Mouse (Mus musculus) limb, embryonic 11.5 days (tissue): ENCODE measurements around the gene Slc43a1. TPM values are rescaled to one million over a fixed set of nuclear protein-coding genes. Genes with fewer than 3 reads are reported as not detected.

Experiments
- polyA plus RNA-seq: library from polyadenylated mRNA; unstranded; fragments of >200 nt; fragmentation: Nextera tagmentation; extraction: Ambion mirVana; gene quantifications from 2 replicates; pipeline ENCODE4 v1.2.1, GENCODE M21; 2014

Gene Slc43a1
- polyA plus RNA-seq, 1 experiment from 2014 or later, result 37.8 TPM

Other genes starting within 250 kb of the Slc43a1 start
- gene Ctnnd1, start 188.1 kb upstream of the Slc43a1 start, polyA plus RNA-seq, result 35.2 and 38.7 TPM in 2 replicates
- 0.09 and 0.37 TPM in 2 replicates for gene Btbd18, start 179.8 kb upstream of the Slc43a1 start, polyA plus RNA-seq
- 485 and 509 TPM in 2 replicates for gene Selenoh, start 168.1 kb upstream of the Slc43a1 start, polyA plus RNA-seq
- gene Gm28635, start 160.8 kb upstream of the Slc43a1 start, polyA plus RNA-seq, result not detected in 2 replicates
- gene Med19, start 160.4 kb upstream of the Slc43a1 start, polyA plus RNA-seq, result 54.1 and 55.4 TPM in 2 replicates
- gene Tmx2, start 159.7 kb upstream of the Slc43a1 start, polyA plus RNA-seq, result 129 TPM in 2 replicates
- 31.1 and 32.6 TPM in 2 replicates for gene Zdhhc5, start 123.7 kb upstream of the Slc43a1 start, polyA plus RNA-seq
- gene Clp1, start 111.5 kb upstream of the Slc43a1 start, polyA plus RNA-seq, result 57.3 and 57.6 TPM in 2 replicates
- gene Ypel4, start 104.8 kb upstream of the Slc43a1 start, polyA plus RNA-seq, result 7.4 and 9.9 TPM in 2 replicates
- gene Gm19426, start 95.2 kb upstream of the Slc43a1 start, polyA plus RNA-seq, result 4.6 and 6.1 TPM in 2 replicates
- 12.4 and 13.3 TPM in 2 replicates for gene Serping1, start 63.4 kb upstream of the Slc43a1 start, polyA plus RNA-seq
- 21.9 and 23.3 TPM in 2 replicates for gene Ube2l6, start 40.0 kb upstream of the Slc43a1 start, polyA plus RNA-seq
- gene Smtnl1, start 16.2 kb upstream of the Slc43a1 start, polyA plus RNA-seq, result 0.10 and 0.32 TPM in 2 replicates
- 46.9 and 53.6 TPM in 2 replicates for gene Timm10, start 11.9 kb upstream of the Slc43a1 start, polyA plus RNA-seq
- gene Rtn4rl2, start 47.9 kb downstream of the Slc43a1 start, polyA plus RNA-seq, result 0.75 and 0.96 TPM in 2 replicates
- gene Slc43a3, start 97.7 kb downstream of the Slc43a1 start, polyA plus RNA-seq, result 31.6 and 31.7 TPM in 2 replicates
- 0.47 and 0.48 TPM in 2 replicates for gene Prg2, start 141.6 kb downstream of the Slc43a1 start, polyA plus RNA-seq
- not detected in 2 replicates for gene Prg3, start 149.4 kb downstream of the Slc43a1 start, polyA plus RNA-seq
- 409 and 418 TPM in 2 replicates for gene Ssrp1, start 198.4 kb downstream of the Slc43a1 start, polyA plus RNA-seq
- gene P2rx3, start 198.6 kb downstream of the Slc43a1 start, polyA plus RNA-seq, result 0.76 and 1.4 TPM in 2 replicates
- 6.7 and 7.0 TPM in 2 replicates for gene Tnks1bp1, start 209.2 kb downstream of the Slc43a1 start, polyA plus RNA-seq